Mouse (Mus musculus) natural killer cell, adult 2 months (primary cell): ENCODE data around the gene Tarbp2.

Source experiments
- DNase-seq, 2 experiments: peaks; one replicate each; pipeline ENCODE4 v3.0.0; 2022; ENCODE audit warnings: low spot score in 2 of 2

The Tarbp2 gene

DNA sequence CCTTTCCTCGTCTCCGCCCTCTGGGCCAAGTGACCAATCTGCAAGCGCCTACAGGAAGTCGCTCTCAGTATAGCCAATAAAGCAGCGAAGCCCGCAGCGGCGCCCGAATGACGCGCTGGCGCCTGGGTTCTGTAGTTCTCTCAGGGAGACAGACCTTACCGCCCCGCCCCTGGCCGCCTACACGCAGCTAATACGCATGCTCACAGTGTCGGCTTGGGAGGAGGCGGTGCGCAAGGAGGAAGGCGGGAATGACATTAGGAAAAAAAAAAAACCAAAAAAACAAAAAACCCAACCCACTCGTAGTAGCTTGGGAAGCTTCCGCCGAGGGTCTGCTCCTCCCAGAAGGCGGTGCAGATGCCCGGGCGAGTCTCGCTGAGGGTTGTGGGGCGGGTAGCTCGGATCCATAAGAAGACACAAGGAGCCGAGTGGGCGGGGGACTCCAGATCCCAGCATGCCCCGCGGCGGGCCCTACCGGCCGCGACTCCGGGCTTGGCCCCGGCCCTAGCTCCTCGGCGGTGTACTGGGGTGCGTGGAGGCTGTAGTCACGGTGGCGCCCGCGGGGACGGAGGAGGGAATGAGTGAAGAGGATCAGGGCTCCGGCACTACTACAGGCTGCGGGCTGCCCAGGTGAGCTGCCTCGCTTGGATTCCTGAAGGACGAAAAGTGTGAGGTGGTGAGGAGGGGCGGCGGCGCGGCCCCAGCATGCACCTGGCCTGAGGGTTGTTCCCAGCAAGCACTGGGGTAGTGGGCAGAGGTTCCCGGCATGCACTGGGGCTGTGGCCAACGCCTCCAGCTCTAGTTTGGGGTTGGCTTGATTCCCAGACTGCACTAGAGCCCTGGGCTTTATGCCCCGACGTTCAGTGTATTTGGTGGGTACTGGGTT, at the start of gene Tarbp2:
Gene Tarbp2, plus strand, starts transcription at position 217 of the 883 bp plus-strand sequence.
- DNase-seq: peak; percentile 98

DNA sequence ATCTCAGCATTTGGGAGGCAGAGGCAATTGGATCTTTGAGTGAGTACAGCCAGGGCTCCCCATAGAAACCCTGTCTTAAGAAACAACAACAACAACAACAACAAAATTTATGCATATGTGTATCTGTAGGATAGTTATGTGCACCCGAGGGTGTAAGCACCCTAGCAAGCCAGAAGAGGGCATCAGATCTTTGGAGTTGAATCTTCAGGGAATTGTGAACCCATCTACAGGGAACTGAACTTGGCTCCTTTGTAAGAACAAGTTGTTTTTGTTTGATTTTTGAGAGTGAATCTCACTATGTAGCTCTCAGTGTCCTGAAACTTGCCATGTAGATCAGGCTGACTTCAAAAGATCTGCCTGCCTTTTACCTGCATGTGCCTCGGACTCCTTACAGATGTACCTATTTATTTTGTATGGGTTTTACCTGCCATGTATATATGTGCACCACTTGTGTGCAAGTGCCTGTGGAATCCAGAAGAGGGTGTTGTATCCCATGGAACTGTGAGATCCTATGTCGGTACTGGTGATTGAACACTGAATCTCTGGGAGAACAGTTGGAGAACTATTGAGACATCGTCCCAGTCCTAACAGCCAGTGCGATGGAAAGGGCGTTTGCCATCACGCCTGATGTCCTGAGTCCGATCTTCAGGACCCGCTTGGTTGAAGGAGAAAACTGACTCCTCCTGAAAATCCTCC, 49.2 kb upstream of the Tarbp2 start:
- no peak for DNase-seq

DNA sequence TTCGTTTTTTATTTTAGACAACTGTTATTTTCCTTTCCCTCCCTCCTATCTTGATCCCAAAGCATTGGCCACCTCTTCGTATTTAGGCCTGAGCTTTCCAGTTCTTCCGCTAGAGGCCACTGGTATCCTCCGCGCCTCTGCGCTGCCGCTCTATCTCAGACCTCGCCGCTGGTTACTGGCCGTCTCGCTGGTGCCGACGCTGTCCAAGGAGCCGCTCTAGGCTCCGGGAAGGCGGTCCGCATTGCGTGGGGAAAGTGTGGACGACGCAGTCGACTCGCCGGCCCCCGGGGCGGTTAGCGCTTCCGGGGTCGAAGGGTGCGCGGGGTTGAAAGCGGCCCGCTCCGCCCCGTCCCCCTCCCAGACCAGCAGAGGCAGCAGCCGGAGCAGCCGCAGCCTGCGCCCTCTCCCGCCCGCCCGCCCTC, 47.8 kb upstream of the Tarbp2 start, which contains the start of gene Pcbp2:
Gene Pcbp2, plus strand, starts transcription at position 357 of the 422 bp plus-strand sequence.
- DNase-seq: peak; percentile 95 to 97

DNA sequence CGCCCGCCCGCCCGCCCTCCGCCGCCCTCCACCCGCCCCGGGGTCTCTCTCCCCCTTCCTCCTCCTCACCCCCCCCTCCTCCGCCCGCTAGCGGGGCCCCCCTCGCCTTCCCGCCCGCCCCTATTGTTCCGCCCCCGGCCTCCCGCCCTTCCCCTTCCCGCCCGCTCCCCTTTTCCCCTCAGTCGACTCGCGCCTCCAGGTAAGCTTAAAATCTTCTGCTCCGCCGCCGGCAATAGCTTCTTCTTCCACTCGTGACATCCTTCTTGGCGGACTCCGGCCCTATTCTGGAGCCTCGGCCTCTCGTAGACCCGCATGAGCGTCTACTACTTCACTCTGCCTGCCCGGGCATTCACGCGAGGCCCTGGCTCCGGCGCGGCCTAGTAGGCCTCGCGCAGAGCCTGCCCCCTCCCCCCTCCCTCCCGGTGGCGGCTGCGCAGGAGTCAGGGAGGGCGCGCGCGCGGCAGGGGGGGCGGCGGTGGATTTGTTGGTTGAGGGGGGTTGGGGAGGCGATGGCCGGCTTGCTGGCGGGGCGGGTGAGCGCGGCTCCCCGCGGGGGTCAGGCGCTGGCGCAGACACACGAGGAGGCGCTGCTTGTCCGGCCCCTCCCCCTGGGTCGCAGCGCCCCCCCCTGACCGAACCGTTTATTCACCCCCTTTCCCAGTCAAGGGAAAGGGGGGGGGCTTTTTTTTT, 47.2 kb upstream of the Tarbp2 start:
- peak; percentile 70 to 74 for DNase-seq

DNA sequence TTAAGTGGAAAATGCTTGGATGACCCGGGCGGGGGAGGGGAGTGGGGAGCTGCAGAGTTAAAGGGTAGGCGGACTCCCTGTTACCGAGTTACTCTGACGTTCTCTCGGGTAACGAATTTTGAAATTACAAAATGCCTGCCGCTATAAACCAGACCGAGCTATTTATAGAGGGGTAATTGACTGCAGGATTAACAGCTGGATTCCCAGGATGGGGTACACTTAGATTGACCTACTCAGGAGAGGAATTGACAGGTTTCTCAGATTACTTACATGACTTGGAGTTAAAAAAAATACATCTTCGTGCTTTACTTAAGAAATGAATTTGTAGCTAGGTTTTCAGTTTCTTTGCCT, 46.7 kb upstream of the Tarbp2 start:
- no peak for DNase-seq

DNA sequence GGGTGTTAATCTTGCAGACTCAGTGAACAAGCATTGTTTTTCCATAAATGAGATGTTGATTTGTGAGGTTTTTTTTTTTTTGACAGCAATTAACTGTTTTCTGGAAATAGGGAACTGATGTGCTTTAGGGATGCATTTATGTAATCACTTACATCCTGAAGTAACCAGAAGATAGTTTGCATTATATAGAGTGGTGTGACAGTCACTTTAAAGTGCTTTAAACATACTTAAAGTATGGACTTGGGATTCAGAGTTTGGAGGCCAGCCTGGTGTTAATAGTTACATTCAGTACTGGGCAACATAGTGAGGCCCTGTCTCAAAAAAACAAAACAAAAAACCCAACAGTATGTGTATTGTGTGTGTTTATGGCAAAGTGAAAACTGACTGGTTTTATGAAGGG, 46.3 kb upstream of the Tarbp2 start:
- DNase-seq: no peak

DNA sequence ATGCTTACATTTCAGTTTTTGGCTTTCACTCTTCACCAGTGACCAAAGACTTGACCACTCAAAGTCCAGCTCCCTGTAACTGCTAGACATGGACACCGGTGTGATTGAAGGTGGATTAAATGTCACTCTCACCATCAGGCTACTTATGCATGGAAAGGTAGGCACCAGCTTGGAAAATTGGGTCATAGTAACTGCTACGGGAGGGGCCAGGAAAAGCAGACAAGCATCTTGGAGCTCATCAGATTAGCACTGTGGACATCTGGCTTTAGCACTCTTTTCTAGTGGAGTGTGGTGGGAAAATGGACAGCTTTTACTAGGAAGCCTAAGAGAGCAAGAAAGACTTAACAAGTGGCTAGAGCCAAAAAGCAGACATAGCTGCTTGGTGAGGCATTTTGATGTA, 44.7 kb upstream of the Tarbp2 start:
- no peak for DNase-seq

DNA sequence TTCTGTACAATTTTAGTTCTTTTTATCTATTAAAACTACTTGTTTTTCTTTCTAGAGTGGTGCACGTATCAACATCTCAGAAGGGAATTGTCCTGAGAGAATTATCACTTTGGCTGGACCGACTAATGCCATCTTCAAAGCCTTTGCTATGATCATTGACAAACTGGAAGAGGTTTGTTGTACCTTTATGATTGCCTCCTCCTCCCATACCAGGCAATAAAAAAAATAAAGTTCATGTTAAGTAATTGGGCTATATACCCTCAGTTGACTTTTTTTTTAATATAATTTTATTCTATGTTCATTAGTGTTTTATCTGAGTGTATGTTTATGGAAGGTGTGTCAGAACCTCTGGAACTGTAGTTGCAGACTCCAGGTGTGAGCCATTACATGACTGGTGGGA, 43.5 kb upstream of the Tarbp2 start:
- DNase-seq: no peak

DNA sequence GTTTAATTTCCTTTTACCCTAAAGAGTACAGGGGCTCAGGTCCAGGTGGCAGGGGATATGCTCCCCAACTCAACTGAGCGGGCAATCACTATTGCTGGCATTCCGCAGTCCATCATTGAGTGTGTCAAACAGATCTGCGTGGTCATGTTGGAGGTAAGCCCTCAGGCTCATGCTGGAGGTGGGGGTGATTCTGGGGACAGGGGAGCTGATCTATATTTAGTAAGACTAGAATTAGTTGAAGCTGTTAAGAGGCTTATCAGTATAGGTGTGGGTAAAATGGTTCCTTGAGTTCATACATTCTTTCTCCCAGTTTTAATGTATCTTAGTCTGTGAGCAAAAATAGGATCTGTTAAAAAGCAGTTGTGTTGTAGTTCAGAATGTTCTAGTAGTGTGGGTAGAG, 34.9 kb upstream of the Tarbp2 start:
- DNase-seq: no peak

DNA sequence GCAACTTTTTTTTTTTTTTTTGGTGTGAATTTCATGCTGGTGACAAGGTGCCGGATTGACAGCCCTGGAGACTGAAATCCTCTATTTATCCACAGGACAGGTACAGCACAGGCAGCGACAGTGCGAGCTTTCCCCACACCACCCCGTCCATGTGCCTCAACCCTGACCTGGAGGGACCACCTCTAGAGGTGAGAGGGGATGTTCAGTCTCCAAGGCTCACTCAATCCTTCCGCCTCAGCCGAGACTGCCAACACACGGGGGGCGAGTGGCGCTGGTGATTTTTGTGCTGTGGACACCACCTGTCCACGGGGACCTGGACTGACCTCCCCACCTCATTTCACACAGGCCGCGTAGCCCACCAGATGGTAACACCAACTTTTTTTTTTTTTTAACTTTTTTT, 32.1 kb upstream of the Tarbp2 start:
- no peak for DNase-seq

DNA sequence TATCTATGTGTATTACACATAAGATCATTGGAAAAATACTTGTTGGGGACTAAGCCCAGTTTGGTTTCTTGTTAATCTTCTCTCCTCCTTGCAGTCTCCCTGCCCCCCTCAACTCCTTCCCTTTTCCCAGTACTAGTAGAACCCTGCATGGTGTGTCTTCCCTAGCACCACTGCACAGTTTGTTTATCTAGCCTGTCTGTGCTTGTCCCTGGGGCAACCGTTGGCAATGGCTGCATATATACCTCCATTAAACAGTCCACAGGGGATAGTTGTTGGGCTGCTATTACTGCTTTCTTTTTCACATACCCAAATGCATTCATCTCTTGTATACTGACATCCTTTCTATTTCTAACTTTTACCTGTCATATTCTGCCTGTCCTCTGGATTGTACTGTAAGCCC, 30.3 kb upstream of the Tarbp2 start:
- DNase-seq: no peak

DNA sequence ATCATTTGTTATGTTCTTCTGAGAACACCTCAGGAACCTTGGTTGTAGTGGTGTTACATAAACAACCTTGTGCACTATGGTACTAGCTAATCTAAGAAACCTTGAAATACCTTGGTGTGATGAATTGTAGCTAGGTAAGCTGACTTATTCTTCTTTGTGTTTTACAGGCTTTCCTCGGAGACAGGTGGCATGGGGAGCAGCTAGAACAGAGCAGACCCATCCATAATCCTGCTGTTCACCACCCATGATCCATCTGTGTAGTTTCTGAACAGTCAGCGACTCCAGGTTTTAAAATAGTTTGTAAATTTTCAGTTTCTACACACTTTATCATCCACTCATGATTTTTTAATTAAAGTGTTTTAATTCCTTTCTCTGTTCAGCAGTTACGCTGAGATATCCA, 19.7 kb upstream of the Tarbp2 start:
- no peak for DNase-seq

DNA sequence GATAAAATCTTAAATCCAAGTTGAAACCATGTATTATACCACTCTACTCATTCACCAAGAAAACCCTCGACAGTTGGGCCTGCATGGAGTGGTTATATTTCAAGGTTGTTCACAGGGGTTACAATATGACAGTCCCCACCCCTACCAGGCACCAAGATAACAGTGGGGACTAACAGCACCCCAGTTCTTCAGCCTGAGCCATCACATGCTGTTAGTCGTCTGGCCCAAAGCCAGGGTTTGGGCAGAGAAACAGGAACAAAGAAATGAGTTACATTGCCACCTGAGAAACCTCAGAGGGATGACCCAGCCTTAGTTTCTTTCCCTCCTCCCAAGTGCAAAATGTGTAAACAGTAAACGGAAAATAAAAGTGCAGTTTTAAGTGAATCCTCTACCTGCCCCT, 18.6 kb upstream of the Tarbp2 start:
- DNase-seq: no peak

DNA sequence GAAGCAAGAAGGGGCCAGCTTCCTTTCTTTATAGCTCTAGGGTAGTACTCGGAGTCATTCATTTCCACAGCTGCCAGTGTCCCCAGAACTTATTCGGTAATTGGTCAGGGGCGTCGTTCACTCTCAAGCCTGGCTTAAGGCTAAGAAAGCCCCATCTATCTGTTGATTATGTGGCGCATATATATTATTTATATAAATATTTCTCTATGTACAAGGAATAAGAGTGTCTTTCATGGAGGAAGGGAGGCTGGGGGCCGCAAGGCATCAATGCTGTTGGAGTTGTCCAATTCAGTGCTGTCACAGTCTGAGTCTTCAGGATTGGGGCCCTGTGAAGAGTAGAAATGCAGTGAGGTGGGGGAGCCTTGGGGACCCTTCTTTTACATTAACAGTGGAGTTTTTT, 18.1 kb upstream of the Tarbp2 start:
- no peak for DNase-seq

DNA sequence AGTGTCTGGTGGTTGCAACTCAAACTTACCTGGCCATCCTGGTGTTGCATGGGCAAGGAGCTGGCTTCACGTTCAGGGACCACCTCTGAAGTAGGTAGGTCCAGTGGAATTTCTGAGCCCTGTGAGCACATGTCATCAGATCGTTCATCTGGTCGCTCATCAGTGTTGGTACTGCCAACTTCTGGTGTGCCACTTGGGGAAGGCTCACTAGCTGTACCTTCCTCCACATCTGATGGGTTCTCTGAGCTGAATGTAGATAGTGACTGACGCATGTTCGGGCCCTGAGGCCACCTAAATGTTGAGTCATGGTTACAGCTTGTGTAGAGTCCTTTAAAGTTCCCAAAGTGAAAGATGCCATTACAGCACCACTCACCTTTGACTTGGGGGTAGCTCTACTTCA, 17.5 kb upstream of the Tarbp2 start:
- DNase-seq: no peak

DNA sequence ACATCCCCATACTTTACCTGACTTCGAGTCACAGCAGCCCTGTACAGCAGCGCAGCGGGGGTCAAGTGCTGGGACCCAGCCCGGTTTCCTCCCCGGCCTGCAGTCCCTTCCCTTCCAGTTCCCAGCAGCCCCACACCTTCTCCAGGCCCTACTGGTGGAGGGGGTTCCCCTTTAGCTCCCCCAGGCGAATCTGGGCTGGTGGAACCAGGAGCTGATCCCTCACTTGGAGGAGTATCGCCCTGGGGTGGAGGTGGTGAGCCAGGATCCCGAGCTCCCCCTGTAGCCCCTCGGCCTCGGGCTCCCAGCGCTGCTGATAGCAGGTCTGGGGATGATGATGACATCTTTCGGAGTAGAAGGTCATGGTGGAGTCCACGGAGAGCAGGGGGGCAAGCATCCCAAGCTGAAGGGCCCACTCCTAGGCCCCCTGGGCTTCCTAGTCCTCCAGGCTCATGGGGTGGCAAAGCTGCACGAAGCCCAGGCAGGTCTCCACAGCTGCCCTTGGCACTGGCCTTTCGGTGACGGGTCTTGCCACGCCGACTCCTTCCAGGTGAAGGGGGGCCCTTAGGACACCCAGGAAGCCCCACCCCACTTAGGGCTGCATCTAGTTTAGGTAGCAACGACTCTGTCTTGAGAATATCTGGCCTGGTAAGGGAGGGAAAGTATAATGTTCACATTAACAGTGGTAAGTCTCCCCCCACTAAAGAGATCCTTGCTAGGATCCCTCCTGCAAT, 16.7 kb upstream of the Tarbp2 start:
- DNase-seq: no peak

DNA sequence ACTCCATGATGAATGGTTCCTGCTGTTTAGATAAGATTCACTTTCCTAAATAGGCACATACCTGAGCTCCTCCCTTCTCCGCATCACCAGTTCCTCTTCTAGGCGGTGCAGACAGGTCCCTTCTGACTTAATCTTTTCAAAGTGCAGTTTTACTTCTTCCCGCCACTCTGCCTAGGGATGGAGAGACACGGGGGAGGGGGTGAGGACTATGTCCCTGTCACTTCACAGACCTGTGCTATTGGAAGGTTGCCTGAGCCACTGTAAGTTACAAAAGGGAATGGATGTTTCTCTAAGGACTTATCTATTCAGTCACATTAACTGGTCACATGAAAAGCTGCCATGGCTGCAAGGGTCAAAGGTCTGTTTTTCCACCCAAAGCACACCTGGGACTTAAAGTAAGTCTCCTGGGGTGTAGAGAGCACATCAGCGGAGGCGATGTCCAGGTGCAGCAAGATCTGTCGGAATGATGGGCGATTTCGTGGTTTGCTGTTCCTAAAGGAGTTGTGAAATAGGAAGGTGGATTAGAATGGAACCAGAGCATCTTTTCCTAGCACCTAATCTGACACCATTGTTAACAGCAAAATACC, 15.6 kb upstream of the Tarbp2 start:
- DNase-seq: no peak

DNA sequence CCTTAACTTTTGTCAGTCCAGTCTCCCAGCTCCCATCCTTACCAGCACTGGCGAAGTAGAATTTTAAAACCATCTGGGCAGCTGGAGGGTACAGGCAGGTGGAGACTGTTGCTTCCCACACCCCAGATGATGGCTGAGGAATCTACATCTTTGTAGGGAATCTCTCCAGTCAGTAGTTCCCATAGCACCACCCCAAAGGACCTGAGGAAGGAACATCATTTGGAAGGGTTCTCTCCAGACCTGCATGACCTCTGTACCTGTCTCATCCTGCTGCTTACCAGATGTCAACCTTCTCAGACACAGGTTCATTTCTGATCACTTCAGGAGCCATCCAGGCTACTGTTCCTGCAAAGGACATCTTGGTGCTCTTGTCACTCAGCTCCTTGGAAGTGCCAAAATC, 14.5 kb upstream of the Tarbp2 start, which contains the start of gene Gm10337:
Gene Gm10337, plus strand, starts transcription at position 276 of the 400 bp plus-strand sequence.
- DNase-seq: no peak

DNA sequence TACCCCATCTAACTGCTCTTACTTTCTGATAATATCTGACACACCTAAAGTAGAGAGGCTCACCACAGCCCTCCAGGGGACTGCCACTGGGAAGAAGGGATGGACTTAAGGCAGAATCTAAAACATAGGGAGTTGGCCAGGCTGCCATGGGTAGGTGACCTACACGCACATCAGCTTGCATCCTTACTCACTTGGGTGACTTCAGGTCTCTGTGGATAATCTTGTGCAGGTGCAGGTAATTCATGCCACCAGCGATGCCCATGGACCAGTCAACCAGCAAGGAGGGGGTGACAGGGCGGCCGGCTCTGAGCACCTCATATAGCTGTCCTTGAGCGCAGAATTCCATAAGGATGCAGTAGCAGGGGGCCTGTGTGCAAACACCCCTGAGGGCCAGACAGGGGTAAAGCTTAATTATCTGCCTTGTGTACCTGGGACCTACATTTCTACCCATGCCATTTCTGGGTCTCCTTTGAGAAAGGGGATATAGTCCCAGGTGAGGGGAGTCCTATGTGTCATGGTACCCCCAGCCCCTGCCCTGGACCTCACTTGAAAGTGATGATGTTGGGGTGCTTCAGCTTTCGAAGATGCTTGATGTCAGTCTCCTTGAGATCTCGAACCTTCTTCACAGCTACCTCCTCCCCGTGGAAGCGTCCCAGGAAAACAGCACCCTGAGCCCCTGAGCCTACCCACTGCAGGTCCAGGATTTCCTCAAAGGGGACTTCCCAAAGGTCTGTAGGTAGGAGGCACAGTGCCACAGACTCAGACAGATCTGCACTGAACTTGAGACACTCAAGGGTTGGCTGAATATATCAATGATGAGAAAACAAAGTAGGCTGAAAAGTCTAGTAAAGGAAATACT, 13.8 kb upstream of the Tarbp2 start:
- DNase-seq: no peak

DNA sequence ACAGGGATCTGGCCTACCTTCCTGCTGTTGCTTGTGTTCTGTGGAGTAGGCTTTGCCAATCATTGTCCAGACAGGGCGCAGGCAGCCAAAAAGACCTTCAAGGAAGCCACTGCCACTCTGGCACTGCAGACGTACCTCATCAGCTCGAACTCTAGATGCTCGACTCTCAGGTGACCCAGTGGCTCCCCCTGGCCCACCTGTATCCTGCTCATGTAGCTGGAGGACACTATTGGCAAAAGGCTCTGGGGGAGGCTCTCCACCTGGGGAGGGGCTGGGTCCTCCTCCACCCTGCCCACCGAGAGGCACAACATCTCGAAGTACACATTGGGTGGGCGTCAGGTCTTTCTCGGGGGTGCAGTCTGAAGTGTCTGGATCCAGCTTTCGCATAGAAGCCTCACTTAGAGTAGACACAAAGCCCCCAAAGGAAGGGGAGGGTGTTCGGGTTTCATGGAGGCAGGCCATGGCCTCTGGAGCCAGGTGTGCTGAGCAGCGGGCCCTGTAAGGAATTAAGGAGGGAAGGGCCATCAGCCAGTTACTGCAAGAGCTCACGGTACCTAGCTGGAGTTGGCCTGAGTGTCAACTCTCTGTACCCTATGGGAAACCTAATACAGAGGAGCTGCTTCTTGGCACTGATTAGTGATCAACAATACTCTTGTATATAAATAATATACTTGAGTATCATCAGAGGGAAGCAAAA, 12.8 kb upstream of the Tarbp2 start:
- DNase-seq: no peak
